Mouse (Mus musculus): ENCODE measurements around the gene Spata46. TPM values are rescaled to one million over a fixed set of nuclear protein-coding genes. Genes with fewer than 3 reads are reported as not detected.

Spata46 gene
- polyA plus RNA-seq, 1 experiment: not detected

DNA sequence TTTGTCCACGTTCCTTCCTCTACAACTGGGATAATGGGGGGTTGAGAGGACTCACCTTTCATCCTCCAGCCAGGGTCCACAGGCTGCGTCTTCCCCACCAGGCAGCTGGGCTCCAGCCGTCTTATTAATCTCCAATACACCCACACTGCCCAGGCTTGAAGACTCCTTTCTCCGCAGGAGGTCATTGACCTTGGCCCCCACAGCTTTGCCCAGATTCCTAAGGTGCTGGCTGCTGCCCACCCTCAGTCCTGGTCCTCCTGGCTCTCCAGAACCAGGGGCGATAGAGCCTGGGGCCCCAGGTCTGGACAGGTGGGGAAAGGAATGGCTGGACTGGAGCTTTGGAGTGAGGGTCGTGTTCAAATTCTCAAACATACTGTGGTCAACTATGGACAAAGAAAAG lies 6.1 kb upstream of the Spata46 start:
- DNase-seq (ENCODE audit: low read depth): no peak
- TF ChIP-seq CTCF (IDR thresholded peaks at IDR 0.05; ENCODE audit: borderline replicate concordance, extremely low read depth, insufficient read depth, insufficient read length) (no peak), POLR2A (IDR thresholded peaks at IDR 0.05; ENCODE audit: borderline replicate concordance, extremely low read depth, insufficient read depth, insufficient read length, poor library complexity, severe bottlenecking) (no peak)

DNA sequence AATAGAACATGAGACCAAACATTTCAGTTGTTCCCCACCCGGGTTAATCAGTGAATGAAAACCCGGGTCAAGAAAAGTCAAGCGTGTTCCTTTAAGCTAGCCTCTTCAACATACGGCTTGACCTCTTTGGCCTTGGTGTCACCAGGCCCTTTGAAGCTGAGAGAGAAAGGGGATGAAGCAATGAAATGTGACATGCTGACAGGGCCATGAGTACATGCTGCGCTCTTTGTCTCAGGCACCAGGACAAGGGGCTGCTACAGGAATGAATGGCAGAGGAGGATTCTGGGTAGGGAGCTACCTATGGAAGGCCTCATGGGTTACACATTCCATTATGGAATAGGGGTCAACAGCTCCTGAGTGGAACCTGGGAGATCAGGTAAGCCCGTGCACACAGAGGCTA lies 5.5 kb upstream of the Spata46 start:
- DNase-seq (ENCODE audit: low read depth): no peak
- TF ChIP-seq CTCF (IDR thresholded peaks at IDR 0.05; ENCODE audit: borderline replicate concordance, extremely low read depth, insufficient read depth, insufficient read length) (no peak), POLR2A (IDR thresholded peaks at IDR 0.05; ENCODE audit: borderline replicate concordance, extremely low read depth, insufficient read depth, insufficient read length, poor library complexity, severe bottlenecking) (no peak)

DNA sequence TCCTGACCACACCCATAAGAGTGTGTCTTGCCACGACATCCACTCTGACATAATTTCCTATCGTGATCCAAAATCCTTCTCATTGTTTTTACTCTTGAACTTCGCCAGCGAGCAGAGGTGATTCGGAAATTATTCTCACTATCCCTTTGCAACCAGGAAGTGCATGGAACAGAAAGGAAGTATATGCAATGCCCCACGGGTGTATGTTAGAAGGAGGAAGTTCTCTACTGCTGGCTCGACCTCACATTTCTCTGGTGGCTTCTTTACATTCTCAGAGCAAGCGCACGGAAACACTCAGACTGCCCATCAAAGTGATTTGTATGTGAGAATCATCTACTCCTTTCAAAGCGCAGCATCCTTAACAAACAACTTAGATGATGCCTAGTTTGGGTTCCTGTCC lies 3.6 kb upstream of the Spata46 start:
- no peak for DNase-seq (ENCODE audit: low read depth)
- no peak for TF ChIP-seq CTCF (IDR thresholded peaks at IDR 0.05; ENCODE audit: borderline replicate concordance, extremely low read depth, insufficient read depth, insufficient read length)

DNA sequence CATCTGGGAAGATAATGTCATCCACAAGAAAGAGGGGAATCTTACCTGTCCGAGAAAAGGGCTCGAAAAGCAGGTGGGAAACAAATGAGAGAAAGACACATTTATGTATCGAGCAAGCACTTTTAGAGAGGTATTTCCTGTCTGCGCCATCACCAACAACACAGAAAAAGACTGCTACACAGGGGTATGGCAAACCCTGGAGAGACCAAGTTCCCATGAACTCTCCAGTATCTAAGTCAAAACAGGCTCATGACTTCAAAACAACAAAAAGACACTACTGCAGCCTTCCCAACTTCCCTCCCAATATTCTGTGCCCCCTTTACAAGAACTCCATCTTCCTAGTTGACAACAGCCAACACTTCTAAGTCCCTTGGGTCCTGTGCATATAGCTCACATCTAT lies 2.4 kb upstream of the Spata46 start, which contains the start of gene Gm7694:
Gene Gm7694 (minus strand): TSS at position 101 of the 400 bp plus-strand sequence.
- DNase-seq (ENCODE audit: low read depth): no peak
- TF ChIP-seq CTCF (IDR thresholded peaks at IDR 0.05; ENCODE audit: borderline replicate concordance, extremely low read depth, insufficient read depth, insufficient read length) (no peak), POLR2A (IDR thresholded peaks at IDR 0.05; ENCODE audit: borderline replicate concordance, extremely low read depth, insufficient read depth, insufficient read length, poor library complexity, severe bottlenecking) (no peak)

DNA sequence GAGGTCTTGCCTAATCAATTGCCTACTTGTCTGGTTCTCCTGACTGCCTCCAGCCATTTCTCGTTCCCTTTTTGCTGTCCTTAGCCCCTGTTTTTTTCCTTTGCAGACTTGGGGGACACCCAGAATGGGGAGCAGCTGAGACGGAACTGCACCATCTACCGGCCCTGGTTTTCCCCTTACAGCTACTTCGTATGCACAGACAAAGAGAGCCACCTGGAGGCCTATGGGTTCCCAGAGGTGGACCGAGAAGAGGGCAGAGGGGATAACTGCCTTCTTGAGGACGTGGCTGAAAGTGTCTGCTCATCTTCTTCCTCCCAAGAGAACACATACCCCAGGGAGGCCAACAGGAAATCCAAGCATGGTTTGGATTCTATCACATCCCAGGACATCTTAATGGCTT lies 2.8 kb downstream of the Spata46 start:
- no peak for TF ChIP-seq POLR2A (IDR thresholded peaks at IDR 0.05; ENCODE audit: borderline replicate concordance, extremely low read depth, insufficient read depth, insufficient read length, poor library complexity, severe bottlenecking)
- TF ChIP-seq CTCF (IDR thresholded peaks at IDR 0.05; ENCODE audit: borderline replicate concordance, extremely low read depth, insufficient read depth, insufficient read length): no peak

DNA sequence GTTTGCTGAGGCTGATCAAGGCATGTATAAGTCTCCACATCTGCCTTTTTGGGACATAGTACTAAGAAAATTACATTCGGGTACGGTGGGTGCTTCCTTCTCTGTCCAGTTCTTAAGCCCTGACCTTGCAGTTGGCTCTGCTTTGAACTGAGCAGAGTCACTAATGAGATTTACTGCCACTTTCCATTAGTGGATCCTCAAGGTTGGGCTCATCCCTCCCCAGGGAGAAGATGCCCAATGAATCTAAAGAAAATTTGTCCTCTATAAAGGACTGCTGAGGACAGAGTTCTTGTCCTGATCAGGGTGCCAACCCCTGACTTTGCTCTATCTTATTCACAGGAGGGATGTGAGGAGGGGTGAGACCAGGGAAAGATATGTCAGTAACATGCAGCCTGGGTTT lies 13.4 kb downstream of the Spata46 start:
- DNase-seq (ENCODE audit: low read depth): no peak
- TF ChIP-seq CTCF (IDR thresholded peaks at IDR 0.05; ENCODE audit: borderline replicate concordance, extremely low read depth, insufficient read depth, insufficient read length) (no peak), POLR2A (IDR thresholded peaks at IDR 0.05; ENCODE audit: borderline replicate concordance, extremely low read depth, insufficient read depth, insufficient read length, poor library complexity, severe bottlenecking) (no peak)

More for the DNA sequence above, 2.8 kb downstream of the Spata46 start:
- no peak for DNase-seq (ENCODE audit: low read depth)

DNA sequence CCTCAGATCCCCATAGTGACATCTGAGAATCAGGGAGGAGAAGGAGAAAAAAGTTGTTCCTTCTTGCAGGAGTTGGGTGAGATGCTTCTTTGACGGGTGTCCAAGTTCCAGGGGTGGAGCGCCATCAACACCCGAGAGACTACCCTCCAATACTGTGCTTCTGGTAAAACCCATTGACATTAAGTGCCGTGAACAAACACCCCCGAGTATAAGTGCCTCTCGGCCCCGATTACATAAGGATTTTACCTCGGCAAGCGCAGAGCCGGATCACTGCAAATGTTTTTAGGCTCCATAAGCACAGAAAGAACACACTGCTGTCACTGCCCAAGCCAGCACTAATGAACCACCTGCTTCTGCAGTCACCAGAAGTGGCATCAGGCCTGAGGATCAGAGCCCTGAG lies 14.4 kb downstream of the Spata46 start:
- no peak for TF ChIP-seq POLR2A (IDR thresholded peaks at IDR 0.05; ENCODE audit: borderline replicate concordance, extremely low read depth, insufficient read depth, insufficient read length, poor library complexity, severe bottlenecking)
- TF ChIP-seq CTCF (IDR thresholded peaks at IDR 0.05; ENCODE audit: borderline replicate concordance, extremely low read depth, insufficient read depth, insufficient read length): no peak

DNA sequence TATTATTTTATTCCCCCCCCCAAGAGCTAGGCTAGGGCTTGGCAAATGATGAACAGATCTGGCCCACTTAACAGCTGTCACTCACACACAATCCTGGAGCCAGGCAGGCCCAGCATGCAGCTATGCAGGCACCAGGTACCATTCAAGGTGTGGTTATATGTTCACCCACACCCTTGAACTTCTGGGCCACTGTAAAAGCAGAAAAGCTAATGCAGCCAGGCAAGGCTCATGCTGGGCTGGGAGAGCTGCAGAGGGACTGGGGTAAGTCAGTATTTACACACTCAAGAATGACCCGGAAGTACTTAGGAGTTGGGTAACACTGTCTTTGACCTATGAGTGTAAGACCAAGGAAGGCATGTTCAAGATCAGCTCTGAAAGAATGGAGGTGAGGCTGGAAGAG lies 15.7 kb downstream of the Spata46 start:
- TF ChIP-seq CTCF (IDR thresholded peaks at IDR 0.05; ENCODE audit: borderline replicate concordance, extremely low read depth, insufficient read depth, insufficient read length): no peak
- no peak for TF ChIP-seq POLR2A (IDR thresholded peaks at IDR 0.05; ENCODE audit: borderline replicate concordance, extremely low read depth, insufficient read depth, insufficient read length, poor library complexity, severe bottlenecking)

More for the DNA sequence above, 14.4 kb downstream of the Spata46 start:
- no peak for DNase-seq (ENCODE audit: low read depth)

DNA sequence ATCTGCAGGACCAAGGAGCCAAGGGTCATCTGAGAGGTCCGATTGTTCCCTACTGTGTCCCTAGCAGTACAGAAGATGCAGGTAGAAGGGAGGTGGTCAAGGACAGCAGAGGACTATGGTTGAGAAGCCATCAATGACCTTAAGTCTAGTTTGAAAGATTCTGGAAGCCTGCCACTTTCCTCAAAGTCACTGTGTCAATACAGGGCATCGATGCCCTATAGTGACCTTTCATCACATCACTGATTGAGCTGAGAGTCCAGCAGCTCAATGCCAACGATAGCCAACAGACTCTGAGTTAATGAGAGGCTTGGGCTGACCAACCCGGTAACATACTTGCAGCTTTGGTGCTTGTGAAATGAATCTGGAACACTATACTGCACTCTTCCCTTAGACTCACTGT lies 16.7 kb downstream of the Spata46 start:
- no peak for TF ChIP-seq POLR2A (IDR thresholded peaks at IDR 0.05; ENCODE audit: borderline replicate concordance, extremely low read depth, insufficient read depth, insufficient read length, poor library complexity, severe bottlenecking)
- no peak for DNase-seq (ENCODE audit: low read depth)

More for the DNA sequence above, 15.7 kb downstream of the Spata46 start:
- DNase-seq (ENCODE audit: low read depth): no peak

DNA sequence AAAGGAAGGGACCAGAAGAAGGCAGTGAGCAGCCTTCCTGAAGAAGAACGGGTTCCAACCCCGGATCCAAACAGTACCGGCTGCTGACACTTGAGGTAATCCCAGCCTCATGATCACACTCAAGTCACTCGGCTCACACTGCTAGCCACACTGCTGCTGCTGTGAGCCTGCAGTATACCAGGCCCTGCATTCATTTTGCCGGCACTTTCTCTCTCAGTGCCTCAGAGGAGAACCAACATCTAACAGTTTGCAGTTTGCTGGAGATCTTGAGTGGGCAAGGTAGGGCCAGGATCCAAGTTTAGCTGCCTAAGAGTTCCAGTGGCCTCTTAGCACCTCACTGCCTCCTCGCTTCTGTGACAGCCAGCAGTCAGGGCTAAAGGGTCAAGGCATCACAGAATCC lies 23.3 kb downstream of the Spata46 start:
- TF ChIP-seq CTCF (IDR thresholded peaks at IDR 0.05; ENCODE audit: borderline replicate concordance, extremely low read depth, insufficient read depth, insufficient read length): no peak
- no peak for TF ChIP-seq POLR2A (IDR thresholded peaks at IDR 0.05; ENCODE audit: borderline replicate concordance, extremely low read depth, insufficient read depth, insufficient read length, poor library complexity, severe bottlenecking)
- no peak for DNase-seq (ENCODE audit: low read depth)

DNA sequence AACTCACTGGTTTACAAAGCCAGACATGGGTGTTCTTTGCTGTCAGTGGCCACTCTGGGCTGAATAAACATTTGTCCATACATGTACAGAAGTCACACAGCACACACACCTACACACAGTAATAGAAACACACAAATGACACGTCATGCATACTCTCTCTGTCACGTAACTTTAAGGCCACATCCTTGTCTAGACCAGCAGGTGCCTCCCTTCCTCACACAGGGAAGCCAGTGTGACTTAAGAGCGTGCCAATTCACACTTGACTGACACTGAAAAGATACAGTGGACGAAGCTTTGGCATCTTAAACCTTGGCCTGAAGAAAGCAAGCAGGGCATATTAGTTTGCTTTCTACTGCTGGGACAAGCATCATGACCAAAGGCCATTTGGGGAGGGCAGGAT lies 24.2 kb downstream of the Spata46 start:
- TF ChIP-seq POLR2A (IDR thresholded peaks at IDR 0.05; ENCODE audit: borderline replicate concordance, extremely low read depth, insufficient read depth, insufficient read length, poor library complexity, severe bottlenecking) (no peak), CTCF (IDR thresholded peaks at IDR 0.05; ENCODE audit: borderline replicate concordance, extremely low read depth, insufficient read depth, insufficient read length) (no peak; the same call in 1 of the 2 replicates)
- DNase-seq (ENCODE audit: low read depth): peak; percentile 25

DNA sequence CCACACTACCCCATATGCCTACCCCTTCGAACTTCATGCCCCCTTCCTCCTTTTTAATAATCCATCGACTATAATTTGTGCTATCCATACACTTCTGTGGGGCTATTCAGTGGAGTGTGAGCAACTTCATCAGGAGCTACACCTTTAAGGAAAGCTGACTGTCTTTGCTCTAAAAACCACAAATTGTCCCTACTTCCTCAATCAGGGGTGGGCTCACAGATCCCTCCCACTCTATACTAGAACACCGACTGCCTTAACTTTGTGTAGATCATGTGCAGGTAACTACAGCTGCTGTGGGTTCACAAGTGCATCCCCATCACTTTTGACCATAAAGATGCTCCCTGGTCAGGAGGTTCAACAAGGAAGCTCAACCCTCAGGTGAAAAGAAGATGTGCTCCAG lies 31.3 kb downstream of the Spata46 start:
- TF ChIP-seq POLR2A (IDR thresholded peaks at IDR 0.05; ENCODE audit: borderline replicate concordance, extremely low read depth, insufficient read depth, insufficient read length, poor library complexity, severe bottlenecking) (no peak), CTCF (IDR thresholded peaks at IDR 0.05; ENCODE audit: borderline replicate concordance, extremely low read depth, insufficient read depth, insufficient read length) (no peak)

DNA sequence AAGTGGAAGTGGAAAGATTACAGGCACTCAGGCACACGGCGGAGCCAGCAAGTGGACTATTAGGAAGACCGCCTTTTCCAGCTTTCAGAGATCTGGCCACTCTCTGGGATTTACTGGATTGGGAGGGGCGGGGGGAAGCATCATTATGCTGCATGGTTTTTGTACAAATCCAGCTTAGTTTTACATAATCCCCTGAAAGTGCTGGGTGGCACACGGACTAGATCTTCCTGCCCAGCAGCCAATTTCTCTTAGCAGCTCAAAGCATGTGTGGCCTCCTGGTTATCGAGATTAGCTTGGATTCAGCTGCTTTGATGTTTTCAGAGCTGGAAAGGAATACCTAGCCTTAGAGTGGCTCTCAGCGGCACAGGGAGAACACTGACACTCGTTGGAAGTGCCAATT lies 34.5 kb downstream of the Spata46 start:
- no peak for TF ChIP-seq POLR2A (IDR thresholded peaks at IDR 0.05; ENCODE audit: borderline replicate concordance, extremely low read depth, insufficient read depth, insufficient read length, poor library complexity, severe bottlenecking)
- TF ChIP-seq CTCF (IDR thresholded peaks at IDR 0.05; ENCODE audit: borderline replicate concordance, extremely low read depth, insufficient read depth, insufficient read length): no peak
- peak; percentile 62 for DNase-seq (ENCODE audit: low read depth)

More for the DNA sequence above, 31.3 kb downstream of the Spata46 start:
- DNase-seq (ENCODE audit: low read depth): no peak
